Mouse (Mus musculus): ENCODE data around the gene Cbfa2t3. TPM values are rescaled to one million over a fixed set of nuclear protein-coding genes. Genes with fewer than 3 reads are reported as not detected.
A peak's percentile ranks its signal among the peaks of the same experiment; 100 is the strongest.

The Cbfa2t3 gene
- total and polyA plus RNA-seq, 2 experiments from 2014 or later: 10.0 to 12.6 TPM

GRCm38 (mm10) chr8:122680171-122680570 is 18.7 kb downstream of the Cbfa2t3 start:
- Histone ChIP-seq H3K4me2 (ENCODE audit: low read depth, low read length) (no peak overlapping the region), H3K36me3 (ENCODE audit: insufficient read depth, low read length) (no peaks in the 10 kb centered on the region), H3K4me1 (ENCODE audit: insufficient read depth, low read length) (peaks cover 15% of the 10 kb centered on the region), H3K4me3 (ENCODE audit: low read length) (no peak overlapping the region), H3K9ac (replicated peaks; ENCODE audit: low read length) (no peak overlapping the region), H3K9me3 (ENCODE audit: low read length) (no peaks in the 10 kb centered on the region), H3K27me3 (ENCODE audit: insufficient read depth, low read length) (no peaks in the 10 kb centered on the region), H3K27ac (no peak overlapping the region; the same call in 1 of the 2 replicates)
- TF ChIP-seq CTCF (IDR thresholded peaks at IDR 0.05; ENCODE audit: low read depth): no peak
- 32% methylated on average over 7 of the region's 7 CpGs for WGBS
- DNase-seq (ENCODE audit: low spot score) (no peak), ATAC-seq (no peak)

GRCm38 (mm10) chr8:122679325-122679920 is 19.5 kb downstream of the Cbfa2t3 start:
- H3K27me3 ChIP-seq (ENCODE audit: insufficient read depth, low read length): no peaks in the 10 kb centered on the region
- DNase-seq (ENCODE audit: low spot score): no peak
- no peak for ATAC-seq
- no peak overlapping the region; the same call in 1 of the 2 replicates for H3K4me3 ChIP-seq (ENCODE audit: low read length)
- peaks cover 17% of the 10 kb centered on the region for H3K4me1 ChIP-seq (ENCODE audit: insufficient read depth, low read length)
- no peak overlapping the region for H3K27ac ChIP-seq
- no peak for TF ChIP-seq CTCF (IDR thresholded peaks at IDR 0.05; ENCODE audit: low read depth)
- no peaks in the 10 kb centered on the region for H3K36me3 ChIP-seq (ENCODE audit: insufficient read depth, low read length)
- WGBS: 21% methylated on average over 11 of the region's 11 CpGs
- no peaks in the 10 kb centered on the region for H3K9me3 ChIP-seq (ENCODE audit: low read length)
- peak overlapping the region; percentile 89 for H3K9ac ChIP-seq (replicated peaks; ENCODE audit: low read length)
- peak overlapping the region; percentile 86 for H3K4me2 ChIP-seq (ENCODE audit: low read depth, low read length)

- WGBS: 1% methylated on average over 14 of the region's 14 CpGs
Measured at GRCm38 (mm10) chr8:122678896-122679210, 20.1 kb downstream of the Cbfa2t3 start.

GRCm38 (mm10) chr8:122678061-122678895 is 20.6 kb downstream of the Cbfa2t3 start:
- peak overlapping the region; percentile 89 for H3K9ac ChIP-seq (replicated peaks; ENCODE audit: low read length)
- DNase-seq (ENCODE audit: low spot score): peak; percentile 82
- H3K27ac ChIP-seq: peak overlapping the region; percentile 95
- H3K4me3 ChIP-seq (ENCODE audit: low read length): peak overlapping the region; percentile 76
- ATAC-seq: peak; percentile 71; the same call in 1 of the 2 replicates
- WGBS: 2% methylated on average over 77 of the region's 127 CpGs
- no peaks in the 10 kb centered on the region for H3K36me3 ChIP-seq (ENCODE audit: insufficient read depth, low read length)
- H3K27me3 ChIP-seq (ENCODE audit: insufficient read depth, low read length): no peaks in the 10 kb centered on the region
- H3K9me3 ChIP-seq (ENCODE audit: low read length): no peaks in the 10 kb centered on the region
- peak overlapping the region; percentile 86 for H3K4me2 ChIP-seq (ENCODE audit: low read depth, low read length)
- peak; percentile 58 for TF ChIP-seq CTCF (IDR thresholded peaks at IDR 0.05; ENCODE audit: low read depth)
- H3K4me1 ChIP-seq (ENCODE audit: insufficient read depth, low read length): peaks cover 17% of the 10 kb centered on the region

More at GRCm38 (mm10) chr8:122678896-122679210, 20.1 kb downstream of the Cbfa2t3 start:
- no peak for TF ChIP-seq CTCF (IDR thresholded peaks at IDR 0.05; ENCODE audit: low read depth)
- H3K27ac ChIP-seq: peak overlapping the region; percentile 95
- H3K4me1 ChIP-seq (ENCODE audit: insufficient read depth, low read length): peaks cover 17% of the 10 kb centered on the region
- H3K9me3 ChIP-seq (ENCODE audit: low read length): no peaks in the 10 kb centered on the region
- H3K27me3 ChIP-seq (ENCODE audit: insufficient read depth, low read length): no peaks in the 10 kb centered on the region
- peak overlapping the region; percentile 76 for H3K4me3 ChIP-seq (ENCODE audit: low read length)
- ATAC-seq (no peak), DNase-seq (ENCODE audit: low spot score) (no peak)
- peak overlapping the region; percentile 89 for H3K9ac ChIP-seq (replicated peaks; ENCODE audit: low read length)
- H3K4me2 ChIP-seq (ENCODE audit: low read depth, low read length): peak overlapping the region; percentile 86
- no peaks in the 10 kb centered on the region for H3K36me3 ChIP-seq (ENCODE audit: insufficient read depth, low read length)

- peaks cover 19% of the 10 kb centered on the region for H3K4me1 ChIP-seq (ENCODE audit: insufficient read depth, low read length)
- no peak for TF ChIP-seq CTCF (IDR thresholded peaks at IDR 0.05; ENCODE audit: low read depth)
- peak overlapping the region; percentile 89 for H3K9ac ChIP-seq (replicated peaks; ENCODE audit: low read length)
- ATAC-seq (peak; percentile 10), DNase-seq (ENCODE audit: low spot score) (no peak)
- no peaks in the 10 kb centered on the region for H3K27me3 ChIP-seq (ENCODE audit: insufficient read depth, low read length)
- peak overlapping the region; percentile 86 for H3K4me2 ChIP-seq (ENCODE audit: low read depth, low read length)
- no peaks in the 10 kb centered on the region for H3K9me3 ChIP-seq (ENCODE audit: low read length)
- 1% methylated on average over 35 of the region's 35 CpGs for WGBS
- H3K4me3 ChIP-seq (ENCODE audit: low read length): peak overlapping the region; percentile 76
- peak overlapping the region; percentile 95 for H3K27ac ChIP-seq
- no peaks in the 10 kb centered on the region for H3K36me3 ChIP-seq (ENCODE audit: insufficient read depth, low read length)
Measured at GRCm38 (mm10) chr8:122677481-122678021, 21.4 kb downstream of the Cbfa2t3 start.

GRCm38 (mm10) chr8:122676621-122677480 is 22.1 kb downstream of the Cbfa2t3 start:
- Histone ChIP-seq H3K27me3 (ENCODE audit: insufficient read depth, low read length) (no peaks in the 10 kb centered on the region), H3K9ac (replicated peaks; ENCODE audit: low read length) (peak overlapping the region; percentile 89), H3K4me2 (ENCODE audit: low read depth, low read length) (peak overlapping the region; percentile 86), H3K4me3 (ENCODE audit: low read length) (peak overlapping the region; percentile 76), H3K4me1 (ENCODE audit: insufficient read depth, low read length) (peaks cover 20% of the 10 kb centered on the region), H3K36me3 (ENCODE audit: insufficient read depth, low read length) (no peaks in the 10 kb centered on the region), H3K9me3 (ENCODE audit: low read length) (no peaks in the 10 kb centered on the region), H3K27ac (peak overlapping the region; percentile 95)
- DNase-seq (ENCODE audit: low spot score) (peak; percentile 84), ATAC-seq (peak; percentile 70)
- TF ChIP-seq CTCF (IDR thresholded peaks at IDR 0.05; ENCODE audit: low read depth): no peak
- 8% methylated on average over 16 of the region's 16 CpGs for WGBS

All from hindbrain, postnatal 0 days (tissue).